Mouse (Mus musculus) liver, adult 2 months (tissue): ENCODE data around the gene Syt12.

Source experiments
- CTCF ChIP-seq: fragments of 200-500 bp; IDR thresholded peaks from 2 replicates; pipeline ENCODE4 v1.5.1; 2011; ENCODE audit warnings: low read depth, low read length, control low read depth
- POLR2A ChIP-seq: fragments of 200-500 bp; IDR thresholded peaks from 2 replicates; pipeline ENCODE4 v1.6.1; 2011; ENCODE audit warnings: low read length, control low read depth; ENCODE audit not compliant: insufficient read depth; ENCODE audit errors: extremely low read depth

DNA sequence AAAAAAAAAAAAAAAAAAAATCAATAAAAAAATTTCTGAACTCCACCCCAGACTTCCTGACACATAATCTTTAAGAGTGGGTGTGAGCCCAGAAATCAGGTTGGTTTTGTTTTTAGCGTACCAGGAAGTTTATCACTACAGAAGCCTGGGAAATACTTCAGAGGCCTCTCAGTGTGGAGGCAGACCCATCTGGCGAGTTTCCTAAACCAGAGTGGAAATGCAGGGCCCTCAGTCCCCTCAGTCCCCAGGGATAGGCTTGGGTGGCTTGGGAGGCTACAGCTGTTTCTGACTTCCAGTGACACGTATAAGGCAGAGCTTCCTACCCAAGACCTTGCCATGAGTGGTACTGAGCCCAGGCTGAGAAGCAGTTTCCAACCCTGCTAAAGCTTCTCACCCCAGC lies 30.5 kb upstream of the Syt12 start:
- TF ChIP-seq POLR2A (no peak), CTCF (no peak)
